Mouse (Mus musculus): ENCODE results near the gene Eif1.

- no peak for TF ChIP-seq CTCF (IDR thresholded peaks at IDR 0.05; ENCODE audit: control insufficient read depth, insufficient read depth, insufficient replicate concordance, low read depth, low read length)
- no peak for TF ChIP-seq POLR2A (IDR thresholded peaks at IDR 0.05; ENCODE audit: control insufficient read depth, low read depth, low read length)
These were observed 24.6 kb downstream of the Eif1 start for GRCm38 (mm10) chr11:100344269-100344668.

All from testis, adult 2 months (tissue).